Mouse (Mus musculus) kidney, adult 2 months (tissue): ENCODE data around the gene Inka2.

Experiments used
- CTCF ChIP-seq: fragments of 200-500 bp; conservative IDR thresholded peaks from 2 replicates; pipeline ENCODE4 v1.5.1; 2011; ENCODE audit warnings: low read depth, mild to moderate bottlenecking, control low read depth, low read length, moderate library complexity, mixed read lengths; ENCODE audit not compliant: insufficient read depth, insufficient read length
- POLR2A ChIP-seq: fragments of 200-500 bp; IDR thresholded peaks from one replicate; pipeline ENCODE4 v1.6.1; 2011; ENCODE audit warnings: low read depth, low read length, control low read depth

GRCm38 (mm10) chr3:105698311-105698710 is 6.1 kb upstream of the Inka2 start:
- no peak for TF ChIP-seq POLR2A
- TF ChIP-seq CTCF = no peak
